Mouse (Mus musculus) cortical plate, adult 2 months (tissue): ENCODE data around the gene E2f7.

ENCODE experiments used
- CTCF ChIP-seq: fragments of 200-500 bp; IDR thresholded peaks from 2 replicates; pipeline ENCODE4 v1.5.1; 2011; ENCODE audit warnings: mild to moderate bottlenecking, control low read depth, low read length; ENCODE audit not compliant: insufficient read depth; ENCODE audit errors: extremely low read depth
- POLR2A ChIP-seq: fragments of 200-500 bp; IDR thresholded peaks from 2 replicates; pipeline ENCODE4 v1.6.1; 2011; ENCODE audit warnings: mild to moderate bottlenecking, low read length, control low read depth; ENCODE audit not compliant: insufficient read depth; ENCODE audit errors: extremely low read depth

DNA sequence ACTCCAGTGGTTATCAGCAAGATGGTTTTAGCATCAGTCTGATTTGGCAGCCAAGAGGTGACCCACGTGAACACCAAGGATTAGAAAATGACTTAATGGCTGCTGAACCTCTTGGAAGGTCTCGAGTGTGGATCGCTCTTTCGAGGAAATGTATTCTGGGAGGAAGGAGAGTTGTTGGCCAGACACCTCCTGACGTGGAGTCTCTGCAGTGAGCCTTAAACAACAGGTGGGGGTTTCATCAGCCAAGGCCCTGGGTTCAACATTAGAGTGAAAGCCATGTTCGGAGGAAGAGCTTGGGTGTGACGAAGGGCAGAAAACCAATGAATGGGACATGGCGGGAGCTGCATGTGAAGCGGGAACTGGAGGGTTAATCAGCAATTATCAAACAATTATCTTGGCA lies 3.8 kb downstream of the E2f7 start:
- no peak for TF ChIP-seq CTCF
- no peak for TF ChIP-seq POLR2A
